Mouse (Mus musculus): ENCODE measurements at regions not wholly inside any gene's neighbourhood (a gene's known extent, or its start where the extent isn't known, plus 50 kb on each side); places are given as distances from the start of the nearest gene placed in this dataset.

DNA sequence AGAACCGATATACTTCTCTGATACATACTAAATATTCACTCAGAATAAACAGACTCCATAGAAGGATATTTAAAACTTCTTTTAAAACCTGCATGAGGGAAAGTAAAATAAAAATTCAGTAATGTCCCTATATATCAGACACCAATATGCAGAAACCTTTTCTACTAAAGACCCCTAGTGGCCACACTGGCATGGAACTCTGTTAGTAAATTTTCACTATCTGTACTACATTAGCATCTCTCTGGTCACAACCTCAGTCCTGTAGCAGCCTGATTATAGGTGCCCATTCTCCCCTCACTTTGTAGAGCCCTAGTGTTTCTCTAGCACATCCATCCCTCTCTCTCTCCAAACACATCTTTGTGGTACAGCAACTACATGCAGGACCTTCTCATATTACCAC, 970.3 kb downstream of the Cdh11 start:
- intact Hi-C loops (cut with DNase I) = no loop called here
- DNase-seq (ENCODE audit: low spot score in 2 of 2) = no peak

DNA sequence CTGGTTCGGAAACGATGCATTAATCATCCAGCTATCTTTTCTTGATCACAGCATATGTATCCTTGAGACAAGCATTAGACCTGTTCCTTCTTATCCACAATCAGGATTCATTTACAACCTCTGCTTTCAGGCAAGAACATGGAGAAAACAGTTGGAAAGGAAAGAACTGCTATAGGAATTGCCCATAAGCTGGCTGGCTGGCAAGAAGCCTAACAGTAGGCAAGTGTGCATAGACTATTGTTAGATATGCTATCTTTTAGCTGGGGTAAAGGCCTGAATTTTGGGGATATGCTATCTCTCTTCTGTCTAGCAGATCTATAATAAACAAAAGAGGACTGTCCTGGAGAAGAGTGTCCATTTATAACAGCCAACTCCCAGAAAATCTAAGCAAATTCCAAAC, 981.9 kb downstream of the Cdh11 start:
- peak; percentile 32 to 42 for DNase-seq (ENCODE audit: low spot score in 2 of 2)
- intact Hi-C loops (cut with DNase I) = no loop called here

DNA sequence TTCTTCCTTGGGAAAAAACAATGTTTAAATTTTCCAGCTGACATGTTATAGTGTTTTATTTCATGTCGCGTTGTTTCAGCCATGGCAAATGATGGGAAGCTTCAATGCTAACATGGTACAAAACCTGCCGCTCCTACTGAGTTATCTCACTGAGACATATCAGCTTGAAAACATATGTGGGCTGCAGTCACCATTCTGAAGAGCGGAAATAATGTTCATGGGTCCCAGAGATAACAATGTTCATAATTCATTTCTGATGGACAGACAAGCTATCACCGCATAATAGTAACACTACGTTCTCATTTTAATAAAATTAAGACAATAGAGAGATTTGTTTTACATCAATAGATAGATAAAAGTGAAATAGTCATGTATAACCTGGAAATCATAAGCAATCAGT, 983.3 kb downstream of the Cdh11 start:
- intact Hi-C loops (cut with DNase I) = no loop called here
- no peak for DNase-seq (ENCODE audit: low spot score in 2 of 2)

DNA sequence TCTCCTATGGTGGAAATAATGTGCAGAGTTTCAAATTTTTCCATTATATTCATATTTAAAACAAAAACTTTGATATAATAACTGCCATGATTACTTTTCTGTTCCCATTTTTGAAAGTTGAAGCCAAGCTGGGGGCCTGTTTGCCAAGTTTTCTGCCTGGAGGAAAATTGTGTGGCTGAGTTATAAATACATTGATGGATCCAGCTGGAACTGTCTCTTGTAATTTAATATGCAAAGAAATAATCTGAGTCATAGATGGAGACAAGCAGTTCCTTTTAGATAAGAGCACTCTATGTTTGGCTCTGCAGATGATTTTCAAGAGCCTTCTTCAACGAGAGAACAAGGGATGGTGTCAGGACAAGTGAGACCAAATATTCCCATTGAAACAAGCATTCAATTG, 994.7 kb downstream of the Cdh11 start:
- DNase-seq (ENCODE audit: low spot score in 2 of 2) = peak; percentile 39 to 47

DNA sequence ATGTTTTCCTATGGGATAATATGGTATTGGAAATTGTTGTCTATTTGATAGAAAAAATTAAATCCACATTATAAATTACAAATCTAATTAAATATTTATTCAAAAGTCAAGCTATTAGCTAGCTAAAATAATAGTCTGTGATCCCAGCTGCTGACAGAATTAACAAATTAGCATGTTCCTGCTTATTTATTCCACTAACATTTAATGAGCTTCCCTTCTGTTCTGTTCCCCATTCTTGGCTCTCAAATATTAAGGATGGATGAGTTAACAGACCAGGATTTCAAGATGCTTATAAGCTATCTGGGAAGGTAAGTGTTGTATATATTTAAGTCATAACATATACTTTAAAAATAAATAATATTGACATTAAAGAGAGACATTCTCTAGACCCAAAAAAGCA, 998.6 kb downstream of the Cdh11 start:
- DNase-seq (ENCODE audit: low spot score in 2 of 2) = no peak
- intact Hi-C loops (cut with DNase I) = no loop called here

More for the DNA sequence above, 994.7 kb downstream of the Cdh11 start:
- intact Hi-C loops (cut with DNase I) = no loop called here

DNA sequence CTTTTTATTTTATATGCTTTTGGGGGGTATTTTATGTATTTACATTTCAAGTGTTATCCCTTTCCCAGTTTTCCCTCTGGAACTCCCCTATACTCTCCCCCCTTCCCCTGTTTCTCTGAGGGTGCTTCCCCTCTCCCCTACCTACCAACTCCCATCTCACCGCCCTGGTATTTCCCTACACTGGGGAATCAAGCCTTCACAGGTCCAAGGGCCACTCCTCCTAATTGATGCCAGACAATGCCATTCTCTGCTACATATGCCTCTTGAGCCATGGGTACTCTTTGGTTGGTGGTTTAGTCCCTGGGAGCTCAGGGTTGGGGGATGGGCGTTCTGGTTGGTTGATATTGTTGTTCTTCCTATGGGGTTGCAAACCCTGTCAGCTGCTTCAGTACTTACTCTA, 1002.9 kb downstream of the Cdh11 start:
- DNase-seq (ENCODE audit: low spot score in 2 of 2) = no peak
- intact Hi-C loops (cut with DNase I) = no loop called here

DNA sequence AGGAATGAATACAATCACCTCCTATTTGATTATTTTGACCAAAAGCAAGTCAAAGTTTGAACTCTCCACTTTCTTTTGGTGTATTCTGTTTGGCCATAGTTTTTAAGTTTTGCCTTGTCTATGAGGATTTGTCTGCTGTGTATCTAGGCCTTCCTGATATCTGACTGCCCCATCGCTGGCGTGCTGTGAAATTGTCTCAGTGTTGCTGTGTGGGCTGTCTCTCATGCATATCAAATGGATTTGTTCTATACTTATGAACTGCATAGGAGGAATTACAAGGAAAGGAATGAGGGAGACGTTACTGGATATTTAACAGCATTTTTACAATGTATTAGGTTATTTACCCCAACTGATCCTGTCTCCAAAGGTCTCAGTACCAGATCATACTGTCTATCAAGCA, 1003.5 kb downstream of the Cdh11 start:
- DNase-seq (ENCODE audit: low spot score in 2 of 2) = no peak
- intact Hi-C loops (cut with DNase I) = no loop called here

DNA sequence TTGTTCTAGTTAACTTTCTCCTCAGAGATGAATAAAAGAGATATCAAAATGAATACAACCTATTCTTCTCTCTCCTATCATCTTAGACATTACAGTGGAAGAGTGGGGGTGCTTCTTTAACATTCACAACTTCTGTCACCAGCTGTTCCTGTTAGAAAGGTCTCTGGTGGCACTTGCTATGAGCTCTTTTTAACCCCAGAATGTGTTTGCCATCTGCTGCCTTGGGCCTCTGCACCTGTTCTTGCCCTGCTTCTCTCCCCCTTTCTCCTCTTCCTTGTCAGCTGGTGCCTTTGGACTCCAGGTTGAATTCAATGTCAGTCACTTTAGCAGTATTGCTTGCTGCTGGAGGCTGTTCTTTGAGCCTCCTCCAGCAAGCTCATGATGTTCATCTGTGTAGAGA, 1005.5 kb downstream of the Cdh11 start:
- no peak for DNase-seq (ENCODE audit: low spot score in 2 of 2)
- intact Hi-C loops (cut with DNase I) = no loop called here

DNA sequence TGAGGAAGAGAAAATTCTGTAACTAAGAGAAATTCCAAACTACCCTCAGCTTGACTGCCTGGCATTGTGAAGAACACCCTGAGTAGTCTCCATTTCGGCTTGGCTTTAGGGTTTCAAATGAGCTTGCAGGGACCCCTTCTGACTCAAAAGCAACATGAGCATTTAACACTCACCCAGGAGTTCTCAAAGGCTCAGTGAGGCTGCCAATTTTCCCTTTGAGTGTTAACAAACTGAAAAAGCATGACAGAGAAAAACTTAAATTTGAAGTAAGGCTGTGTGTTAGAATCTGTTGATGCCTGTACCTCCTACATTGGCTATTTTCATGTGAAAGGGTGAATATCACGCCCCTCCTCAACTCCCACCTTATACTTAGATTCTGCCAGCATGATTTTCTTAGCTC, 1017.9 kb downstream of the Cdh11 start:
- intact Hi-C loops (cut with DNase I) = no loop called here
- no peak for DNase-seq (ENCODE audit: low spot score in 2 of 2)

All from left cerebral cortex, postnatal 14 days (tissue).